Mouse (Mus musculus): ENCODE data around the gene Gm17617.

- no peak for TF ChIP-seq EP300 (IDR thresholded peaks at IDR 0.05; ENCODE audit: low read depth in 1 of 2, low read length in 2 of 2)
- no peak for TF ChIP-seq POLR2A (IDR thresholded peaks at IDR 0.05; ENCODE audit: control insufficient read depth in 1 of 2, insufficient read depth in 1 of 2, low read depth in 1 of 2, low read length in 2 of 2, poor library complexity in 1 of 2)
These were observed 31.0 kb downstream of the Gm17617 start for GRCm38 (mm10) chr13:55102366-55102765.
